Mouse (Mus musculus): Measurements from ENCODE around the gene Rbm33. TPM values are rescaled to one million over a fixed set of nuclear protein-coding genes. Genes with fewer than 3 reads are reported as not detected.
A peak's percentile ranks its signal among the peaks of the same experiment; 100 is the strongest.

Rbm33 gene
- total and polyA plus RNA-seq, 2 experiments from 2014 or later = 14.9 to 46.8 TPM

GRCm38 (mm10) chr5:28386783-28387182 lies 69.9 kb downstream of the Rbm33 start:
- ATAC-seq (no peak), DNase-seq (ENCODE audit: low spot score) (no peak)
- WGBS = 85% methylated on average over 3 of the region's 3 CpGs
- H3K36me3 ChIP-seq (ENCODE audit: insufficient read depth, low read length) = peaks cover 38% of the 10 kb centered on the region
- H3K4me1 ChIP-seq (ENCODE audit: insufficient read depth, low read length) = no peaks in the 10 kb centered on the region
- H3K27ac ChIP-seq = no peak overlapping the region
- no peaks in the 10 kb centered on the region for H3K9me3 ChIP-seq (ENCODE audit: low read length)
- H3K9ac ChIP-seq (replicated peaks; ENCODE audit: low read length) = no peak overlapping the region
- no peaks in the 10 kb centered on the region for H3K27me3 ChIP-seq (ENCODE audit: insufficient read depth, low read length)
- no peak overlapping the region for H3K4me3 ChIP-seq (ENCODE audit: low read length)
- H3K4me2 ChIP-seq (ENCODE audit: low read depth, low read length) = no peak overlapping the region
- no peak for TF ChIP-seq CTCF (IDR thresholded peaks at IDR 0.05; ENCODE audit: low read depth)

DNA sequence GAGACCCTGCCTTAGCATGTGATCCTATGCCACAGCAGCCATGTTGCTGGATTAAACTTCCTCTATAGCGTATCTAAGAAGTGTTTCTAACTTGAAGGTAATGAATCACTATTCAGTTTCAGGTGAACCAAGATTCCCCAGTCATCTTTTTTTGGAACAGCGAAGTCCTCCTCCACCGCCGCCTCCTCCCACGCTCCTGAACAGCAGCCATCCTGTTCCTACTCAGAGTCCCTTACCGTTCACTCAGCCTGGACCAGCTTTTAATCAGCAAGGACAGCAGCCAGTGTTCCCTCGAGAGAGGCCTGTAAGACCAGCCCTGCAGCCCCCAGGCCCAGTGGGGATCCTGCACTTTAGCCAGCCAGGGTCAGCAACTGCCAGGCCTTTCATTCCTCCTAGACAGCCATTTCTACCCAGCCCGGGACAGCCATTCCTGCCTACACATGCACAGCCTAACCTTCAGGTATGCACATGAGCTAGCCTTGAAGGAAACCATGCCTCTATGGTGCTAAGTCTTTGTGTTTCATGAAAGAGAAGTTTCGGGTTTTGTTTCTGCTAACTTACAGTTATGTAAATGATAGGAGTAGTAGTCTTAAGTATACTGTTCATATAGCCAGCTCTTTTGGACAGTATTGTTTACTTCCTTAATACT lies 70.7 kb downstream of the Rbm33 start:
- DNase-seq (ENCODE audit: low spot score) = no peak
- H3K4me3 ChIP-seq (ENCODE audit: low read length) = no peak overlapping the region
- TF ChIP-seq CTCF (IDR thresholded peaks at IDR 0.05; ENCODE audit: low read depth) = no peak
- H3K4me1 ChIP-seq (ENCODE audit: insufficient read depth, low read length) = no peaks in the 10 kb centered on the region
- ATAC-seq = no peak
- H3K9ac ChIP-seq (replicated peaks; ENCODE audit: low read length) = no peak overlapping the region
- H3K27ac ChIP-seq = no peak overlapping the region
- no peak overlapping the region for H3K4me2 ChIP-seq (ENCODE audit: low read depth, low read length)
- WGBS = 77% methylated on average over 9 of the region's 9 CpGs
- H3K9me3 ChIP-seq (ENCODE audit: low read length) = no peaks in the 10 kb centered on the region
- H3K36me3 ChIP-seq (ENCODE audit: insufficient read depth, low read length) = peaks cover 36% of the 10 kb centered on the region
- H3K27me3 ChIP-seq (ENCODE audit: insufficient read depth, low read length) = no peaks in the 10 kb centered on the region

DNA sequence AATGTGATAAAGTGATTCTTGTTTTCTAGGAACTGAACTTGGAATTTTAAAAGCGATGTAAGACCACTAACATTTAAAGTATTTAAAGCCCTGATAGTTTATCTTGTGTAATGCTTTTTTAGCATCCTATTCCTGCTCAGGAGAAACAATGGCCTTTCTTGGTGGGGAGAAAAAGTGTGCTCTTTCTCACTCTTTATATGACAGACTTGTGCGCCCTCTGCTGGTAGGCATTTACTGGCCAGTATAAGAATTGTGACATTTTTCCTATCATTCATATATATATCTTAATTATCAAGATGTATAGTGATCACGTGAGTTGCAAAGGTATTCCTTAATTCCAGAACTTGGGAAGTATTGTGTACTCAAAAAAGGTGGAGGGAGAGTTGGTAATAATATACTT lies 71.3 kb downstream of the Rbm33 start:
- peak; percentile 84 for TF ChIP-seq CTCF (IDR thresholded peaks at IDR 0.05; ENCODE audit: low read depth)
- peak; percentile 87 for DNase-seq (ENCODE audit: low spot score)

DNA sequence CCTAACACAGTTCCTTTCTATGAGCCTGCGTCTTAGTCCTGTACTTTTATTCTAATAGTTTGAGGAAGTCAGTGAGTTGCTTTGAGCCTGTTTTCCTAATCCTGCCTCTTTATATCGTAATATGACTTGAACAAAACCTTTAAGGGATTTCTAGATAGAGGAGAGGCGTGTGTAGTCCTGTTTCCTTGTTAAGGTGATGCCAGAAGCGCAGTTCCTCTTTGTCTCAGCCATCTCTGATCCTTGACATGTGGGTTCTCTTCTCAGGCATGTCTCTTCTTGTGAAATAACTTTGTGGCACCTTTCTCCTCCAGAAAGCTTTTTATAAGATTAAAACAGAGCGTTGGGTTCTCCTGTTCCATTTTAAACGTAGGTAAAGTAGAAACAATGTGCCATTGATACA lies 73.3 kb downstream of the Rbm33 start:
- Histone ChIP-seq H3K9ac (replicated peaks; ENCODE audit: low read length) (no peak overlapping the region), H3K27me3 (ENCODE audit: insufficient read depth, low read length) (no peaks in the 10 kb centered on the region), H3K4me1 (ENCODE audit: insufficient read depth, low read length) (no peaks in the 10 kb centered on the region), H3K4me2 (ENCODE audit: low read depth, low read length) (no peak overlapping the region), H3K36me3 (ENCODE audit: insufficient read depth, low read length) (peaks cover 44% of the 10 kb centered on the region), H3K9me3 (ENCODE audit: low read length) (no peaks in the 10 kb centered on the region), H3K4me3 (ENCODE audit: low read length) (no peak overlapping the region), H3K27ac (no peak overlapping the region)
- WGBS = 96% methylated on average over 6 of the region's 6 CpGs
- no peak for TF ChIP-seq CTCF (IDR thresholded peaks at IDR 0.05; ENCODE audit: low read depth)
- no peak for DNase-seq (ENCODE audit: low spot score)
- no peak for ATAC-seq

More for the DNA sequence above, 71.3 kb downstream of the Rbm33 start:
- no peak overlapping the region for H3K27ac ChIP-seq
- no peaks in the 10 kb centered on the region for H3K27me3 ChIP-seq (ENCODE audit: insufficient read depth, low read length)
- ATAC-seq = no peak
- H3K4me3 ChIP-seq (ENCODE audit: low read length) = no peak overlapping the region
- peaks cover 36% of the 10 kb centered on the region for H3K36me3 ChIP-seq (ENCODE audit: insufficient read depth, low read length)
- WGBS = 50% methylated on average over 3 of the region's 3 CpGs
- no peak overlapping the region for H3K4me2 ChIP-seq (ENCODE audit: low read depth, low read length)
- no peak overlapping the region for H3K9ac ChIP-seq (replicated peaks; ENCODE audit: low read length)
- H3K4me1 ChIP-seq (ENCODE audit: insufficient read depth, low read length) = no peaks in the 10 kb centered on the region
- no peaks in the 10 kb centered on the region for H3K9me3 ChIP-seq (ENCODE audit: low read length)

DNA sequence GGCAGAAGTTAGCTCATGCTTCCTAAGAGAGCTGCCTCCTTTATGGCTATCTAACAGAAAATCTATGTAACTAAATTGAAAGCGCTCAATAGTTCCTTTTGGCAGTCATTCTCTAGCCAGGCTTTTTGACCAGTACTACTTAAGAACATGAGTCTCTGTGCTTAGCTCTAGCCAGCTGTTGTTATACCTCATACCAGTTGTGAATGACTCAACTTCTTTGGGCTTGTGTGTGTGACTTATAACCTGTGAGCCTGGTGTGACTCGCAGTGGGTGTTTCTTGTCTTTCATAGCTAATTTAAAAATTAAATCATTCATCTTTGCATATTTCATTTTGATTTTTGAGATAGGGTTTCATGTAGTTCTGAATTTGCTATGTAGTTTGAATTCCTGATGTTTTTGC lies 80.4 kb downstream of the Rbm33 start:
- Histone ChIP-seq H3K9ac (replicated peaks; ENCODE audit: low read length) (no peak overlapping the region), H3K36me3 (ENCODE audit: insufficient read depth, low read length) (peaks cover 13% of the 10 kb centered on the region), H3K27ac (no peak overlapping the region), H3K4me2 (ENCODE audit: low read depth, low read length) (no peak overlapping the region), H3K4me3 (ENCODE audit: low read length) (no peak overlapping the region), H3K27me3 (ENCODE audit: insufficient read depth, low read length) (no peaks in the 10 kb centered on the region), H3K4me1 (ENCODE audit: insufficient read depth, low read length) (no peaks in the 10 kb centered on the region), H3K9me3 (ENCODE audit: low read length) (no peaks in the 10 kb centered on the region)
- WGBS = 97% methylated on average over 2 of the region's 2 CpGs
- ATAC-seq = no peak
- TF ChIP-seq CTCF (IDR thresholded peaks at IDR 0.05; ENCODE audit: low read depth) = no peak
- DNase-seq (ENCODE audit: low spot score) = no peak

GRCm38 (mm10) chr5:28398736-28399135 lies 81.8 kb downstream of the Rbm33 start:
- DNase-seq (ENCODE audit: low spot score) (no peak), ATAC-seq (no peak)
- no peaks in the 10 kb centered on the region for H3K9me3 ChIP-seq (ENCODE audit: low read length)
- H3K9ac ChIP-seq (replicated peaks; ENCODE audit: low read length) = no peak overlapping the region
- H3K4me3 ChIP-seq (ENCODE audit: low read length) = no peak overlapping the region
- no peak overlapping the region for H3K4me2 ChIP-seq (ENCODE audit: low read depth, low read length)
- no peak for TF ChIP-seq CTCF (IDR thresholded peaks at IDR 0.05; ENCODE audit: low read depth)
- peaks cover 13% of the 10 kb centered on the region for H3K36me3 ChIP-seq (ENCODE audit: insufficient read depth, low read length)
- H3K27me3 ChIP-seq (ENCODE audit: insufficient read depth, low read length) = no peaks in the 10 kb centered on the region
- WGBS = 77% methylated on average over 3 of the region's 3 CpGs
- H3K27ac ChIP-seq = no peak overlapping the region
- no peaks in the 10 kb centered on the region for H3K4me1 ChIP-seq (ENCODE audit: insufficient read depth, low read length)

DNA sequence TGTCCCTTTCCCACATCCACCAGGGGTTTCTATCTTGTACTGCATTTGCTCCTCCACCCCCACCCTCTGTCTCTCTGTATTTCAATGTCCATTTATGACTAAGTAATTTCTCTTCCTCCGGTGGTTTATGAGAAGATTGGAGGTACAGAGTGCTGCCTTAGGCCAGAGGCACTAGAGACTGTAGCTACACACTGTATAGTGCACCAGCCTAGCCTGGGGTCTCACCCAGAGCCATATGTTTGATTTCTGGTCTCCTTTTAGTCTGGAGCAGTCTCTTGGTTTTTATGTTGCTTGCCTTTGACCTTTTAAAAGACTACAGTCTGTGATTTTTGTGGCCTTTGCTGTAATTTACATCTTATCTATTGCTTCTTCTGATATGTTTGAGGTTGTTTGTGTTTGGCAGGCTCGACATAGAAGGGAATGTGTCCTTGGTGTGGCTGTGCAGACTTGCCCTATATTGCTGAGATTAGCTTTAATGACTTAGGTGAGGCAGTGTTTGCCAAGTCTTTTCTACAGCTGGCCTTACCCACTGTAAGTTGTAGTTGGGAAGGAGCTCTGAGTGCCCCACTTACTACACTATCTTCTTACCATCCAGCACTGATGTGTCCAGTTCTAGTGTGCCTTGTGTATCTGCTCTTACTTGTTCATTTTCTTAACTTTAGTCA lies 82.7 kb downstream of the Rbm33 start:
- no peak overlapping the region for H3K4me2 ChIP-seq (ENCODE audit: low read depth, low read length)
- no peaks in the 10 kb centered on the region for H3K9me3 ChIP-seq (ENCODE audit: low read length)
- WGBS = 85% methylated on average over 2 of the region's 2 CpGs

More for the DNA sequence above, 82.7 kb downstream of the Rbm33 start:
- Histone ChIP-seq H3K9ac (replicated peaks; ENCODE audit: low read length) (no peak overlapping the region), H3K27me3 (ENCODE audit: insufficient read depth, low read length) (no peaks in the 10 kb centered on the region), H3K4me1 (ENCODE audit: insufficient read depth, low read length) (no peaks in the 10 kb centered on the region), H3K36me3 (ENCODE audit: insufficient read depth, low read length) (0 out of 2 replicates have a peak, but pooled peaks cover 5% of the 10 kb centered on the region), H3K27ac (no peak overlapping the region), H3K4me3 (ENCODE audit: low read length) (no peak overlapping the region)
- ATAC-seq = no peak
- TF ChIP-seq CTCF (IDR thresholded peaks at IDR 0.05; ENCODE audit: low read depth) = no peak
- no peak for DNase-seq (ENCODE audit: low spot score)
